Mouse (Mus musculus): Measurements from ENCODE around the gene Notch4. TPM values are rescaled to one million over a fixed set of nuclear protein-coding genes. Genes with fewer than 3 reads are reported as not detected.

The Notch4 gene
- total and polyA plus RNA-seq, 3 experiments, result 0.25 TPM; not detected in 2

DNA sequence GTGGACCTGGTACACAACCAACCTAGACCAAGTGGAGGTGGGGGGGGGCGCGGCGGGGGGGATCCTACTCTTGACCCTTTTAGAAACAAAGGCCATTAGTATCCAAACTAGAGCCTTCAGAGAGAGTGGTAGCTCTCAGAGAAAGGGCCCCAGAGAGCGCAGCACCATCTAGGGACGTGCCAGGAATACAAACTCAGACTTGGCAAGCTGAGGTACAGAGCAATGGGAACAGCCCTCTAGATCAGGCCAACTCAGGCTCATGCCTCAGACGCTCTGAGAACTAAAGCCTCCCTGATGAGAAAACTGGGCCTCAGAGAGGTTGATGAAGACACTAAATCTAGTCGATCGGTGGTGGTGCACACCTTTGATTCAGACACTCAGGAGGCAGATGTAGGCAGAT, 21.1 kb downstream of the Notch4 start:
- no peak overlapping the region for H3K9ac ChIP-seq (ENCODE audit: insufficient read depth, low read depth)
- no peak overlapping the region for H3K4me3 ChIP-seq (replicated peaks in 1 of 3; ENCODE audit: low read depth in 2 of 3, low read length in 2 of 3, poor library complexity in 1 of 3)
- H3K4me2 ChIP-seq (ENCODE audit: insufficient read depth, low read depth, poor library complexity, severe bottlenecking), result no peak overlapping the region
- H3K36me3 ChIP-seq (replicated peaks in 1 of 2; ENCODE audit: control insufficient read depth in 1 of 2, insufficient read depth in 1 of 2, low read length in 1 of 2), result no peaks in the 10 kb centered on the region
- no peak for DNase-seq (ENCODE audit: extremely low read depth)
- no peak overlapping the region for H3K27ac ChIP-seq (ENCODE audit: insufficient read depth, low read depth)
- H3K4me1 ChIP-seq (ENCODE audit: control insufficient read depth in 1 of 2, insufficient read depth in 2 of 2), result peaks cover 0 to 15% of the 10 kb centered on the region in 2 experiments; a peak in 2 of 4 replicates
- H3K79me2 ChIP-seq (replicated peaks; ENCODE audit: control insufficient read depth, extremely low read depth, insufficient read depth, poor library complexity, severe bottlenecking), result no peaks in the 10 kb centered on the region; the same call in 1 of the 2 replicates
- H3K27me3 ChIP-seq (replicated peaks), result peaks cover 6% of the 10 kb centered on the region
- dilution Hi-C loops (cut with MboI; ENCODE audit: extremely low pct_ligation_motif_present, extremely low pct_unique_long_range_greater_than_20kb, low sequenced_read_pairs), result no loop called here
- in situ Hi-C loops (cut with MboI; ENCODE audit: low pct_ligation_motif_present, low pct_unique_long_range_greater_than_20kb, low sequenced_read_pairs), result no loop called here
- H3K9me3 ChIP-seq (replicated peaks; ENCODE audit: low read length), result no peaks in the 10 kb centered on the region
- TF ChIP-seq JUND (conservative IDR thresholded peaks at IDR 0.05; ENCODE audit: low read depth, low read length) (no peak), POLR2AphosphoS2 (IDR thresholded peaks at IDR 0.05; ENCODE audit: low read depth, low read length) (no peak), EP300 (IDR thresholded peaks at IDR 0.05; ENCODE audit: low read length) (no peak), MAZ (IDR thresholded peaks at IDR 0.05; ENCODE audit: low read depth, low read length) (no peak), NRF1 (IDR thresholded peaks at IDR 0.05; ENCODE audit: low read depth, low read length) (no peak), NELFE (IDR thresholded peaks at IDR 0.05; ENCODE audit: low read depth, low read length) (no peak), POLR2A (IDR thresholded peaks at IDR 0.05; ENCODE audit: low read depth, low read length) (no peak), CTCF (conservative IDR thresholded peaks at IDR 0.05 in 1 of 2, IDR thresholded peaks at IDR 0.05 in 1 of 2; ENCODE audit: low read depth in 2 of 2, low read length in 2 of 2) (no peak), USF1 (IDR thresholded peaks at IDR 0.05; ENCODE audit: low read depth, low read length) (no peak), RAD21 (IDR thresholded peaks at IDR 0.05; ENCODE audit: low read depth, low read length) (no peak), BHLHE40 (IDR thresholded peaks at IDR 0.05; ENCODE audit: low read depth, low read length) (no peak), MAX (IDR thresholded peaks at IDR 0.05; ENCODE audit: low read length) (no peak), KAT2A (IDR thresholded peaks at IDR 0.05; ENCODE audit: insufficient replicate concordance, low read length) (no peak)

DNA sequence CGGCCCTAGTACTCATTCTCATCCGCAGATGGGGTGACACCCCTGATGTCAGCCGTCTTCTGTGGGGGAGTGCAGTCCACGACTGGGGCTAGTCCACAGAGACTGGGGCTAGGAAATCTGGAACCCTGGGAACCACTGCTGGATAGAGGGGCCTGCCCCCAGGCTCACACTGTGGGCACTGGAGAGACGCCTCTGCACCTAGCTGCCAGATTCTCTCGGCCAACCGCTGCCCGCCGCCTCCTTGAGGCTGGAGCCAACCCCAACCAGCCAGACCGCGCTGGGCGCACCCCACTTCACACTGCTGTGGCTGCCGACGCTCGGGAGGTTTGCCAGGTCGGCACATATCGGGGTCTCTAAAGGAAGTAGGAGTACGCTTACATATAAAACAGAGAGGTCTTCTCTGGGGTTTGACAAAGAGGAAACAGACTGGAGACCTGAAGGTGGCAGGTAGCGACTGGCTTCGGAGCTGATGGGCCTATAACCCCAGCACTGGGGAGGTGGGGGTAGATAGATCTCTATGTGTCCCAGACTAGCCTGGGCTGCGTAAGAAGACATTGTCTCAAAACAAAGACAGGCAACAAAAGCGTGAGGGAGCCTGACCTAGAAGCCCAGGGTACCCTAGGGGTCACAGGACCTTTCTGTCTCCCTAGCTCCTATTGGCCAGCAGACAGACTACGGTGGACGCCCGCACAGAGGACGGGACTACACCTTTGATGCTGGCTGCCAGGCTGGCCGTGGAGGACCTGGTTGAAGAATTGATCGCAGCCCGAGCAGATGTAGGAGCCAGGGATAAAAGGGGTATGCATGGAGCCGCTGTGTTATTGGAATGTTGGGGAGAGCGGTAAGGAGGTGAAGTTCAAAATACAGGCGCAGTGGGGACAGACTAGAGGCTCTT, 22.1 kb downstream of the Notch4 start:
- H3K27me3 ChIP-seq (replicated peaks), result peaks cover 4% of the 10 kb centered on the region
- dilution Hi-C loops (cut with MboI; ENCODE audit: extremely low pct_ligation_motif_present, extremely low pct_unique_long_range_greater_than_20kb, low sequenced_read_pairs), result no loop called here
- in situ Hi-C loops (cut with MboI; ENCODE audit: low pct_ligation_motif_present, low pct_unique_long_range_greater_than_20kb, low sequenced_read_pairs), result no loop called here

More for the DNA sequence above, 22.1 kb downstream of the Notch4 start:
- DNase-seq (ENCODE audit: extremely low read depth), result no peak
- Histone ChIP-seq H3K4me2 (ENCODE audit: insufficient read depth, low read depth, poor library complexity, severe bottlenecking) (peak overlapping the region; percentile 77; the same call in 1 of the 2 replicates), H3K27ac (ENCODE audit: insufficient read depth, low read depth) (no peak overlapping the region), H3K4me3 (replicated peaks in 1 of 3; ENCODE audit: low read depth in 2 of 3, low read length in 2 of 3, poor library complexity in 1 of 3) (peak overlapping the region in 1 of 3 experiments; percentile 82), H3K36me3 (replicated peaks in 1 of 2; ENCODE audit: control insufficient read depth in 1 of 2, insufficient read depth in 1 of 2, low read length in 1 of 2) (no peaks in the 10 kb centered on the region), H3K4me1 (ENCODE audit: control insufficient read depth in 1 of 2, insufficient read depth in 2 of 2) (peaks cover 3 to 25% of the 10 kb centered on the region in 2 experiments; a peak in 2 of 4 replicates), H3K79me2 (replicated peaks; ENCODE audit: control insufficient read depth, extremely low read depth, insufficient read depth, poor library complexity, severe bottlenecking) (no peaks in the 10 kb centered on the region; the same call in 1 of the 2 replicates), H3K9ac (ENCODE audit: insufficient read depth, low read depth) (no peak overlapping the region), H3K9me3 (replicated peaks; ENCODE audit: low read length) (no peaks in the 10 kb centered on the region)
- TF ChIP-seq TCF12 (IDR thresholded peaks at IDR 0.05; ENCODE audit: low read depth, low read length) (no peak), CHD2 (IDR thresholded peaks at IDR 0.05; ENCODE audit: low read length) (no peak), RCOR1 (conservative IDR thresholded peaks at IDR 0.05; ENCODE audit: low read depth, low read length) (no peak), IRF4 (IDR thresholded peaks at IDR 0.05; ENCODE audit: low read depth, low read length) (no peak), PAX5 (IDR thresholded peaks at IDR 0.05; ENCODE audit: low read length) (no peak), ELF1 (IDR thresholded peaks at IDR 0.05; ENCODE audit: low read depth, low read length) (no peak), JUND (conservative IDR thresholded peaks at IDR 0.05; ENCODE audit: low read depth, low read length) (no peak), SIN3A (IDR thresholded peaks at IDR 0.05; ENCODE audit: low read length) (no peak), USF1 (IDR thresholded peaks at IDR 0.05; ENCODE audit: low read depth, low read length) (no peak), NRF1 (IDR thresholded peaks at IDR 0.05; ENCODE audit: low read depth, low read length) (no peak), UBTF (IDR thresholded peaks at IDR 0.05; ENCODE audit: low read depth, low read length) (no peak), RAD21 (IDR thresholded peaks at IDR 0.05; ENCODE audit: low read depth, low read length) (no peak), JUN (IDR thresholded peaks at IDR 0.05; ENCODE audit: insufficient read depth, low read depth, low read length) (no peak), ZKSCAN1 (IDR thresholded peaks at IDR 0.05; ENCODE audit: borderline replicate concordance, low read depth, low read length) (no peak)
